Mouse (Mus musculus) embryo, embryonic 10.5 days (tissue): ENCODE measurements around the gene Nedd9.
A peak's percentile ranks its signal among the peaks of the same experiment; 100 is the strongest.
"Not testable (repeated sequence)": the region's sequence is repeated elsewhere in the genome, so short reads cannot be mapped to it uniquely, and the experiment has no call there.

Experiments used
- DNase-seq: peaks from one replicate; pipeline ENCODE4 v3.0.0-alpha.2; 2015; ENCODE audit warnings: low spot score

Gene Nedd9

DNA sequence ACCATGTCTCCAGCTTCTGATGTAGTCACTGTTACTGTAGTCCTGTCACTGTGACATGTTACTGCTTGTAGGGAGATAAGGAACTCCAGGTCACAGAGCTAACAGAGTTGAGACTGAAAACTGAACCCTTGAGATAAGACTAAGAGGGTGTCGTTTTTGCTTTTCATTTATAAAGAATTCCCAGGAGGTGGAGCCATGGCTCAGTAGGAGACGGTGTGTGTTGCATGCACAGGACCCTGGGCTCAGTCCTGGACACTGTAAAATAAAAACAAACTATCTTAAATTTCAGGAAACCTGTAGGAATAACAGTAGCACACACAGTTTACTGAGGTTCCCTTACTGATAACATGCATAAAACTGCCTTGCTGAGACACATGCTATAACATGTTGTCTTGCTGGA, 188.6 kb downstream of the Nedd9 start:
- no peak for DNase-seq

DNA sequence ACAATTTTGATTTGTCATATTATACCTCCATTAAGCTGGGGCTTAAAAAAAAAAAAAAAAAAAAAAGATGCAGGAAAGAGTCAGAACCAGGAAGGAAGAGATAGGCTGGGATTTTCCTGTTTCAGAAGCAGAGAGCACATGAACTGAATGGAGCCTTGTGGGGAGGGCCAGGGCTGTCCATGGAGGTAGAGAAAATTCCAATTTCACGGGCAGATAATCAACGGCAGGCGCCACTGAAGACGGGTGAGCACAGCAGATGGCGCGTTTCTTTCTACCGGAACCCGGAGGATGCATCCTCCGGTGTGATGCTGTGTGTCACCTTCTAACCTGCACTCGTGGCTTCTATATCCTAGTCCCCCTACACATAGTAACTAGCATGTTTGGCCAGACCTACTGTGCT, 190.8 kb downstream of the Nedd9 start:
- DNase-seq = peak; percentile 46

DNA sequence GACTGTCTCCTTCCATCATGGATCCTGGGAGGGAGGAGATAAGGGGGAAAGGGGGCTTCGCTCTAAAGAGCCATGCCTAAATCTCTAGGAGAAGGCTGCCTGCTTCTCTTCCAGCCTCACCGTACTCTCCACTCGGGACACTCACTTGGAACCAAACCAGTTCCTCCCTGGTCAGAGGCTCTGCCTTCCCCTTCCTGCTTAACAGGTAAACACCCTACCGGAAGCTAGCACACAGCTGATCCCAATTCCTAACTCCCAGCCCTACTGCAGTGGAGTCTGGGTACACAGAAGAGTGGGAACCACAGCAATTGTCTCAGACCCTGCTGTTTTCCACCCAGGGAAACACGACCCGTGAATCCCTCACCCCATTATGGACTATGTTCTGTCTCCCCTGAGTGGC, 191.3 kb downstream of the Nedd9 start:
- DNase-seq = no peak

DNA sequence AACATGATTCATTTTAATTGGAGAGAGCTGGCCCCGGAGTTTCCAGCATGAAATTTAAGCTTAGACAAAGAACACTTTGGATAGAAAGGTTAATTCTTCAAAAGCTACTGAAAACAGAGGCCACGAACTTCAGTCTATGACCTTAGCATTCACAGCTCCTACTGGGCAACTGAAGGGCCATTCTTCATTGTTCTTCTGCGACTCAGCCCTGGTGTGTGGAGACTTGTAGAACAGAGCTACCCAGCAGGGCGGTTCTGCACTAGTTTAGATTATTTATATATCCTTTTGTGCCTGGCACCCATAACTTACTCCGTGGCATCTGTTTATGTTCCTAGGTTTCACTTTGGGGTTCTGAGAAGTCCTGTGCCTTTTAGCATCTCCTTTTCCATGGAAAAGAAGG, 193.6 kb downstream of the Nedd9 start:
- DNase-seq = peak; percentile 51

DNA sequence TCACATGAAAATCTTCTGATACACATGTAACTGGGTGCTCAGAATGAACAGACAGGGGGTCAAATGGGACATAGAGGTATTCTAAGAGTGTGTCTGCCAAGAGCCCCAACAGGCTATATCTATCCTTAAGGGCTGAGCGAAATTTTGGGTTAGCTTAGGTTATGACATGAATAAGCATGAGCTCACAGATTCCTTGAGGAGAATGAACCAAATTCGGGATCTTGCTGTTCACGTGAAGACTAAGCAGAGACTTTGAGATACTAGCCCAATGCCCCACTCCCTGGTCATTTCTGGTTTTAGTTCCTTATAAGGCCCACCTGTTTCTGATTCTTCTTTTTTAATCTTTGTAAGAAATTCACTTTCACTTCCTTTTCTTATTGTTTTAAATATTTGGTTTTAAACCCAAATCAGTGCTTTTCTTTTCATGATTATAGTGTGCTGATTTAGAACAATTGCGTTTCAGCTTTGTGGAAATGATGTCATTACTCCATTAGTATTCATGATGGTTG, 195.6 kb downstream of the Nedd9 start:
- DNase-seq = no peak

DNA sequence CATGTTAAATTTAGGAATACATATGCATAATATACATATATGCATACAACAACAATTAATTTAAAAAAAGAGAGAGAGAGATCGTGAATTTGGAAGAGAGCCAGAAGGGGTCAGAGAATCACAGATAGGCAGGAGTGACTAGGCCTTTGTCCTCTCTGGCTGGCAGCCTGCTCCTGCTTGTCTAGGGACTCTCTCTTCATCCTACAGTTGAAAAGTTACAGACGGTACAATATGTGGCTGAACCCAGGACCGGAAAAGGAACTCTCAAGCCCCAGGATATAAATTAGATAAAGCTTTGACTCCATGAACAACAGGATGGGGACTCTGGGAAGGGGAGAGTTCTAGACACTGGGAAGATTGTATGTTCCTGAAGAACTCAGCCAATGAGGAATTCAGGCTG, 200.9 kb downstream of the Nedd9 start:
- DNase-seq = no peak

DNA sequence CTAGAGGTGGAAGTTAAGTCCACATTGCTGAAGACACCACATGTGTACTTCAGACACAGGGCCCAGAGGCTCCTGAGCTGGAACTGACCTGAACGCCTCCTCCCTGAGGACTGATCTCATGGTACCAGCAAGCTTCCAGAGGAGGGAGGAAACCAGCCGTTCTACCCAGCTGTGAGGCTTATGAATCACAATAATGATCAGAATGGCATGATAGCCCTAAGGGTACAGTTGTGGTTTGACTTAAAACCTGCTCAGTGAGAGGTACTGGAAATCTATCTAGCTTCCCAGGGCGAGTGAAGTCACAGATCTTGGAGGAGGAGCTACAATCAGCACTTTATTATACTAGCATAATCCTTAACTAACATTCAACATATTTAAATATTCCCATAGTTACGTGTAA, 201.7 kb downstream of the Nedd9 start:
- DNase-seq = no peak

DNA sequence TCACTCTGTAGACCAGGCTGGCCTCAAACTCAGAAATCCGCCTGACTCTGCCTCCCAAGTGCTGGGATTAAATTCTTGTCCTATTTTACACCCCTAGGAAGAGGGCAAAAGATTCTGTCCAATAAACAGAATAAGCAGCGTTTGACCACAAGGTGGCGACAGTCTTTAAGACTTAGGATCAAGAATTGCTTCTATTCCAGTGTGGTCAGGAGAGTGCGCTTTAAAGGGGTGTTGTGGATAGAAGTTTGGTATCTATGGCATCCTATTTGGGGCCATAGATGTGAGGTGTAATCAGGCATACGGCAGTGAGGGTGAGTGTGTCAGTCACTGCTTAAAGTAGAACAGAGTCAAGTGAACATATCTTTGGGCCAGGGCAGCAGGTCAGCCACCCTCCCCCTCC, 203.9 kb downstream of the Nedd9 start:
- DNase-seq = peak; percentile 94

DNA sequence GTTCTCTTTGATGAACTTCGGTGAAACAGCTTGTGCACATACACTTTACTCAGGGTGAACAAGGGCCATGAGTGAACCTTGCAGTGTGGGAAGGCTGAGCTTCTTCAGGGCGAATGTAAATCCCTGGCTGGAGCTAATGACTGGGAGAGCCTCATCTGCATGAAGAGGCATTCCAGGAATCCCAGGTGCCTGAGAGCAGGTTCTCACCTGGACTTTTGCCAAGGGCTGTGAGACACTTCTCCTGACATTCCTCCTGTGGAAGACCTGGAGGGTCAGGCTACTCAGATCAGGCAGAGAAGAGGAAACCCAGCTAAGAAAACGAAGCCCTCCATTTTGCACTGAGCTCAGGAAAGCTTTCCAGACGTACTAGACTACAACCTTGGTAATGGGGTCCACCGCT, 206.5 kb downstream of the Nedd9 start:
- DNase-seq = no peak

DNA sequence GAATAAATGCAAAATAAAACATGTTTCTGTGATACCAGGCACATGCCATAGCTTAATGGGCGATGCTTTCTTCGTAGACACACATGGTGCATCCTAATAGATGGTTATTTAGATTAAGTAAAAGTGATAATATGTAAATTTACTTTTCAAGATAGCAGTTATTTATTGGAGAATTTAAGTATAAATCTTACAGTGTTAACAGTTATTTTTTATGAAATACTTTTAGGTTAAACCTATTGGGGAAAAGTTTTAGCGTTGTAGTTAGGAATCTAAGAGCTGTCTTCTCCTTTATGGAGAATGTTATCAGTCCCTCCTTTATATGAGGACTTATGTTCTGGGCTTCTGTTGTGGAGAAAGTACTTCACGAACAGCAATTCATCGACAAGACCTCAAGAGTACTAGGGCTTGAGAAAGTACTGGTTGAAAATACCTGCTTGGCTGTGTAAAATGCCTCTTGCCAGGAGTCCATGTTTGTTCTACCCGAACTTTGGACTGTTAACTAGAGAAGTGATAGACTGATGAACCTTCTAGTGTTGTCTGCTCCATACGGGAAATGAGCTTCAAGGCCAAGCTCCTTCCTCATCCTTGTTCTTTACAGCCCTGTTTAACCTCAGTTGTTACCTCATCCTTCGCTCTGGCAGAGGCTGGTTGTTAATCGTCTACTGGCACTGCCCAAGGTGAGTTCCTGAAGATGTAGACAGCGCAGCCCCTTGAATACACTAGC, 213.1 kb downstream of the Nedd9 start, which contains the start of gene Gm17364:
TSS of gene Gm17364 (minus strand) at position 51 of the 724 bp plus-strand sequence.
- no peak for DNase-seq

DNA sequence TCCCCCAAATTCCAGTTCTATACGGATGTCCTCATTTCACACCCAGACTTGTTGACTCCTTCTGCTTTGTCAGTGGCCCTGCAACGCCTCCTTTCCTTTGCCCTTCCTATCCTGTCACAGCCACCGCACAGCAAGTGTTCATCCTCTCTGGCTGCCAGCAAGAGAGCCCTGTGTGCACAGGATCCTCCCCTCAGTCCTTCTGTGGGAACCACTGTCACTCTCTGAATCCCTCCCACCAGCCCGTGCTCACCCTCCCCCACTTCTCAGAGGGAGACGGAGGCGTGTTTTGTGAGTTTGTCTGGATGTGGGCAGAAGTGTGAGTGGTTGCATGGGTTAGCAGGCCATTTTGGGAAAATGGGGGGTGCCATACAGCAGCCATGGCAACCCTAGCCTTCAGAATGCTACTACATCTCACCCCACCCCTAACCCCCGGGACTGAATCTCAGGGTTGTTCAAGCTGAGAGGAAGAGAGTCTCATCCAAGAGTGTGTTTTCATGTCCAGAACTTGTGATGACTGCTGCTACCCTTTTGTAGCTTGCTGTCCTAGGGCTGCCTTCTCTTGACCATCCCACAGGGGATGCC, 219.2 kb downstream of the Nedd9 start:
- DNase-seq = peak; percentile 16

DNA sequence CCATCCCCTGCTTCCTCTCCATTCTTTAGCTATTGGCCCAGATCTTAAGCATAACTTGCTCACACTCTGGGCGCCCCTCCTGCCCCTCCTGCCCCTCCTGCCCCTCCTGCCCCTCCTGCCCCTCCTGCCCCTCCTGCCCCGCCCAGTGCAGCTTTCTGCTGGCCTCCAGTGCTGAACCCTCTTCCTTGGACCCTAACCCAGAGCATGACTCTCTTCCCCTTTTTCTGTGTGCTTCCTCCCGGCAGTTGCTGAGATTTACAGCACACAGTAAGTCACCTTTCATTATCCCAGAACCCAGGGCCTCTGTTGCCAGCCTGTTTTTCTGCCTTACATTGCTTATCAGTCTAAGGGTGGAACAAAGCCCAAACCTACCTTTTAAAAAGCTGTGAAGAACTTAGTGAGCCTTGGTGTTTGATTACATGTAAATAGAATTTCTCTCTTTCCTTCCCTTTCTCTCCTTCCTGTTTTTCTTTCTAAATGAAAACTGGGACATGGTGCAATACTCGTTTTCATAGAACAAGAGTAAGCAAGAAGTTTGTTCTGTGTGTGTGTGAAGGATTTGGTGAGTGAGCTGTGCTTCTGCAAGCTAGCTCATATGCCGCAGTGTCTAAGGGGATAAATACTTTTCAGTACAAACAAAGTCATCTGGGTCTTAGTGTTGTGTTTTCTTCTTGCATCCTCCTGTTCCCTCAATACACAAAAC, 223.7 kb downstream of the Nedd9 start:
- DNase-seq = no peak

DNA sequence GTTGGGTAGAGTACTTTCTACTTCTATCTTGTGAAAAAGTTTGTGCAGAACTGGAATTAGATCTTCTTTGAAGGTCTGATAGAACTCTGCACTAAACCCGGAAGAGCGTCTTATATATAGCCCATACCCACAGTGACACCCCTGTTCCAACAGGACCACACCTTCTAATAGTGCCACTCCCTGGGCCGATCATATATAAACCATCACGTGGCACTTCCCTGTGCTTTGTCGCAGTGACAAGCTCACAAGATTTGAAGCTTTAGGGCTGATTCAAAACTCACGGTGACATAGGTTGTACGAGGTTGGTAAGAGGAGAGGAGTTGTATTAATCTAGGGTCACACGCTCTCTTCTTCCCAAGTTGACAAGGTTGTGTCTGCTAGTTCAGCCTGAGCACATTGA, 225.5 kb downstream of the Nedd9 start:
- DNase-seq = not testable (repeated sequence)
